Mouse (Mus musculus) spleen, adult 2 months (tissue): ENCODE data around the gene Tpmt.

Experiments
- CTCF ChIP-seq: fragments of 200-500 bp; IDR thresholded peaks from 2 replicates; pipeline ENCODE4 v1.5.1; 2011; ENCODE audit warnings: mild to moderate bottlenecking, inconsistent platforms; ENCODE audit not compliant: insufficient read depth, insufficient read length, insufficient replicate concordance; ENCODE audit errors: extremely low read depth
- POLR2A ChIP-seq: fragments of 200-500 bp; IDR thresholded peaks from 2 replicates; pipeline ENCODE4 v1.6.1; 2011; ENCODE audit warnings: low read depth, low read length, inconsistent platforms

GRCm38 (mm10) chr13:47067001-47067400 lies 22.5 kb upstream of the Tpmt start:
- TF ChIP-seq CTCF (no peak), POLR2A (no peak)
